Mouse (Mus musculus) erythroblast, embryonic 14.5 days (primary cell): ENCODE measurements around the gene Polr2l.

Experiments
- GATA1 ChIP-seq: IDR thresholded peaks from 2 replicates; pipeline ENCODE4 v1.6.1; 2012; ENCODE audit warnings: low read length, inconsistent platforms, mixed read lengths
- TAL1 ChIP-seq: IDR thresholded peaks from 3 replicates; pipeline ENCODE4 v1.6.1; 2012; ENCODE audit warnings: low read length, inconsistent platforms, mixed read lengths

DNA sequence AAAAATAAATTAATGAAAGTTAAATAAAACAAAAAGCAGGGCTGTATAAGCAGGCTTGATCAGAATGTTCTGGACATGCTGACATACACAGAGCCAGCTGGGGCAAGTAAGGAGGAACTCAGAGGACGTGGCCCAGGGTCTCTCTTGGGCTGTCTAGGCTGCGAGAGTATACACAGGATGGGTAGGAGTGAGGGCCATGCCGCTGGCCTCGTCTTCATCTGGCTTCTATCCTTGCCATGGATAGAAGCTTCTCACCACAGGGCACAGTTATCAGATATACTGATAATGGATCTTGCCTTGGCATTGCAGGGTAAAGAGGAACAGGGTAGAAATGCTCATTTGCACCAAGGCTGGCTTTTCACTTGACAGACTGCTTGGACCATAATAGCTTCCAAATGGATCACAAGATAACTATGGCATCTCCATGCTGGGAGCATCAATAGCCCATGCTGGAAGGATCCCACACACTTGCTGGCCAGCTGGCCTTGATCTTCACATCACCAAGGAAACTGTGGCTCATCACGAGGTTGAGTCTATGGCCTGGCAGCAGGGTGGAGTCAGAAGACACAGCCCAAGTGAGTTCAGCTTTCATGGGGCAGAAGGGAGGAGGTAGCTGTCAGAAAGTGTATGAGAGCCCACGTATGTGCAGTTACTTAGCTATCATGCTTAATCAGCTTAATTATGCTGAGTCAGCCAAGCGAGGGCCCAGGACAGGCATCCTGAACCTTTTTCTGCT lies 27.1 kb upstream of the Polr2l start:
- TF ChIP-seq GATA1, result no peak
- TF ChIP-seq TAL1, result no peak
